Mouse (Mus musculus) thymus, adult 2 months (tissue): ENCODE measurements at regions not wholly inside any gene's neighbourhood (a gene's known extent, or its start where the extent isn't known, plus 50 kb on each side); places are given as distances from the start of the nearest gene placed in this dataset.

Experiments
- CTCF ChIP-seq: fragments of 200-500 bp; IDR thresholded peaks from 2 replicates; pipeline ENCODE4 v1.5.1; 2012; ENCODE audit warnings: mild to moderate bottlenecking, control low read depth, low read length, moderate library complexity, borderline replicate concordance; ENCODE audit not compliant: control insufficient read depth, poor library complexity, insufficient read depth; ENCODE audit errors: extremely low read depth
- POLR2A ChIP-seq: fragments of 200-500 bp; IDR thresholded peaks from 2 replicates; pipeline ENCODE4 v1.6.1; 2012; ENCODE audit warnings: mild to moderate bottlenecking, low read length, control low read depth, moderate library complexity; ENCODE audit not compliant: control insufficient read depth, poor library complexity, insufficient read depth; ENCODE audit errors: extremely low read depth

- TF ChIP-seq CTCF (no peak), POLR2A (no peak)
Measured at GRCm38 (mm10) chr7:73646711-73647110, 93.4 kb upstream of the Fam174b start.
